Mouse (Mus musculus) stomach, postnatal 0 days (tissue): ENCODE data around the gene Prx.

Experiments
- CTCF ChIP-seq: IDR thresholded peaks from 2 replicates; pipeline ENCODE4 v1.5.1; 2016; ENCODE audit warnings: antibody characterized with exemption, low read depth, mild to moderate bottlenecking, moderate library complexity
- EP300 ChIP-seq: optimal IDR thresholded peaks from 2 replicates; pipeline ENCODE3; 2016; ENCODE audit warnings: antibody characterized with exemption

DNA sequence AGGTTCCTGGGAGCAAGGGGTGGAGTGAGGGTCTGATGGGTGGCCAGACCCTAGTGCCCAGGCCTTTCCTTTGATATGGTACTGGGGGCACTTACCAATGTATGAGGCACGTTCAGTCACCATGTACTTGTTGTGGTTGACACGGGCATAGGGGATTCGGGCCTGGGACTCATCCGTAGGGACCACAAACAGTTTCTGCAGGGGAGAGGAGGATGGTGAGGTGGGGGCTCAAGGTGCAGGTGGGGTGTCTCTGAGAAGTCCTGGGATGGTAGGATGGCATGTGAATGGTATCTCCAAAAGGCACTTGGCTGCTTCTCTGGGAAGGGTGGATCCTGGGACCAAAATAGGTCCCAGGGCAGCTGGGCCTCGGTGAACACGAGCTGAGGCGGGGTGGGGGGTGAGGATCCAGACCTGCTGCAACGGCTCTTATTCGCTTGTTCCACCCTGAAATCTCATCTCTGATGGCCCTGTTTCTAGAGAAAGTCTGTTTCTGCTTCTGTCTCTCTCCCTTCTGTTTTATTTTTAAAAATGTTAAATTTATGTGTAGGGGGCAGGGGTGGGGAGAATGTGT is 33.4 kb downstream of the Prx start:
- TF ChIP-seq CTCF (no peak), EP300 (no peak)
